Mouse (Mus musculus) gastrocnemius, adult 2 months (tissue): ENCODE data around the gene Fam120a. TPM values are rescaled to one million over a fixed set of nuclear protein-coding genes. Genes with fewer than 3 reads are reported as not detected.
A peak's percentile ranks its signal among the peaks of the same experiment; 100 is the strongest.

Source experiments
- DNase-seq: peaks from one replicate; pipeline ENCODE4 v3.0.0; 2022
- H3K27ac ChIP-seq: fragments of 200-600 bp; 2 replicates; pipeline ENCODE4 v1.8.1; 2022; ENCODE audit warnings: mild to moderate bottlenecking
- H3K4me3 ChIP-seq: fragments of 200-600 bp; 2 replicates; pipeline ENCODE4 v1.8.1; 2022; ENCODE audit warnings: mild to moderate bottlenecking, moderate library complexity
- CTCF ChIP-seq: fragments of 200-600 bp; IDR thresholded peaks from 2 replicates; pipeline ENCODE4 v1.8.1; 2022; ENCODE audit warnings: antibody characterized with exemption, mild to moderate bottlenecking, moderate library complexity
- intact Hi-C: fragments of 180-260 bp; cut with DNase I; formaldehyde crosslinking; loops from one replicate; pipeline ENCODE4 v1.15.1; 2025
- total RNA-seq, 2 experiments: library from RNA; stranded (reverse); gene quantifications; 2 replicates each; pipeline ENCODE4 v1.2.3; 2021

Gene Fam120a
- total RNA-seq, 2 experiments from 2014 or later, result 111 to 119 TPM

- TF ChIP-seq CTCF, result no peak
- Histone ChIP-seq H3K4me3 (no peak overlapping the region), H3K27ac (no peak overlapping the region)
- intact Hi-C loops, result no loop called here
- DNase-seq, result no peak
Measured at GRCm38 (mm10) chr13:48927609-48928008, 40.2 kb downstream of the Fam120a start.

DNA sequence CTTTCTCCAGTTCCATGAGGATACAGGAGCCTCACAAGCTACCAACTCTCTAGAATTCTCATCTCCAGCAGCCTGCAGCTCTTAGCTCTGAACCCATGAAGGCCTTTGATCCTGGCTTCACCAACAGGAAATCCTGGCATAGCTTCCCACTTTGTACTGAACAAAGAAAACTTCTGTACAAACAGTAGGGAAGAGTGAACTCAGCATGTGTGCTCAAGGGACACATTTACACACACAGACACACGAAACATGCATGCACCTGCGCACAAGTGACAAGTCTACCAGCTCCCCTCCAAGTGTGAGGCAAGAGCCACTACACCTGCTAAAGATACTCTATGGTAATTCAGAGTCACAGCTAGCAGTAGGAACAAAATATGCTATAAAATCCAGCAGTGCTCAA is 45.1 kb downstream of the Fam120a start:
- DNase-seq, result no peak
- Histone ChIP-seq H3K4me3 (no peak overlapping the region), H3K27ac (no peak overlapping the region)
- TF ChIP-seq CTCF, result no peak
- intact Hi-C loops, result no loop called here

DNA sequence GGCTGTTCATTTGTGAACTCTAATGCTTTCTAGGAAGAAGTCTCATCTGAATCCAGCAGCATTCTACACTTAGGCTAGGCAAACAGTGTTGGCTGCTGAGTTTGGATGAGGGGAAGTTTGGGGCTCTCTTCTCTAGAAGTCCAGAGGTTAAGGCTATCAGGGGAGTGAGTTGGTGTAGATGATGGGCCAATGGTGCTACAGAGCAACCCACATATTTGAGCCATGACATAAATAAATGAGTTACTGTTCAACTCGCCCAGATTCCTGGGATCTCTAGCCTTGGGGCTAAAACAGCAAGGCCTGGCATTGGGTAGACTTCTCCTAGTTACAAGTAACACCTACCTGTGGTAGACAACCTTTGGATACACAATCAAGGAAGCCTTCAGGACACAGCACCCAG is 46.6 kb downstream of the Fam120a start:
- H3K27ac ChIP-seq, result no peak overlapping the region
- no peak for TF ChIP-seq CTCF
- H3K4me3 ChIP-seq, result no peak overlapping the region
- intact Hi-C loops, result no loop called here
- DNase-seq, result no peak

- Histone ChIP-seq H3K4me3 (no peak overlapping the region), H3K27ac (no peak overlapping the region)
- DNase-seq, result no peak
- intact Hi-C loops, result loop anchor here (5.0 kb wide), 1 partner anchor 77 kb away; no protein-coding TSS in a partner anchor
- TF ChIP-seq CTCF, result no peak
Measured at GRCm38 (mm10) chr13:48919756-48920415, 47.9 kb downstream of the Fam120a start.

DNA sequence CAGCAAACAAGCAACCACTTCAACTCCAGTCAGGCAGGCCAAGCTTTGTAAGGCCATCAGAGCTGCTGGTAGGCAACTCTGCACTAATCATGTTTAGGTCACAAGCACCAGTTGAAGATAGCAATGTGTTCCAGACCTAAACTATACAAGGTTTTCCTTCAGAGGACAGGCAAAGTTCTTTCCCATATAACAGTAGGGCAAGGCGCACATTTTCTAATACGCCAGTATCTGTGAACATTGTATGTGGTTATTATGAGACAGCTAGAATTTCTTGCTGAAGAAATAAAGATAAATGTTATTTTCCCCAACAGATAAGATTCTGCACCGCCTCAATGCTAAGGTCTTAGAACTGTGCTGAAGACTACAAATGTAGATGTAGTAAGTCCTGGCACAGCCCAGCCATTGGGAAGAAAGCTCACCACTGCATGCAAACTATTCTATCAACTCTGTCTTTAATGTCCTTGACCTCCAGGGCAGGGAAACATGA is 50.7 kb downstream of the Fam120a start:
- TF ChIP-seq CTCF, result no peak
- no peak for DNase-seq
- intact Hi-C loops, result loop anchor here (5.0 kb wide), 1 partner anchor 80 kb away; no protein-coding TSS in a partner anchor
- Histone ChIP-seq H3K4me3 (no peak overlapping the region), H3K27ac (no peak overlapping the region)

DNA sequence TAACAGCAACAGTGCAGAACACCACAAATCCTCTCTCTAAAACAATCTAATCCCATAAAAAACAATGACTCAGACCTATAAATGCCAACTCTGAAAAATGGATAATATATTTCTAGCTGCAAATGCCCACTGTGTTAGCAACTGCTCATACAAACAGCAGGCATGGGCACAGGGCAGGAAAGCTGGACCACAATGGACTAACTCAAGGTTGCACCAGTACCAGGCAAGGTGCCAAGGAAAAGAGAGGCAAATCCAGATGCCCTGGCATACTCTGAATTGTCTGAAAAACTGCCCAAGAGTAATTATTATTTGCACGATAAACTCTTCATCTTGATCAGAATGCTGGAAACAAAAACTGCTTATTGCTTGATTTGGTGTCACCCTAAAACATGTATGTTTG is 54.1 kb downstream of the Fam120a start:
- no peak for DNase-seq
- no peak overlapping the region for H3K27ac ChIP-seq
- no peak for TF ChIP-seq CTCF
- intact Hi-C loops, result no loop called here
- no peak overlapping the region for H3K4me3 ChIP-seq

GRCm38 (mm10) chr13:48913141-48913540 is 54.7 kb downstream of the Fam120a start:
- DNase-seq, result no peak
- no peak overlapping the region for H3K4me3 ChIP-seq
- H3K27ac ChIP-seq, result no peak overlapping the region
- intact Hi-C loops, result no loop called here
- no peak for TF ChIP-seq CTCF

- H3K4me3 ChIP-seq, result no peak overlapping the region
- intact Hi-C loops, result no loop called here
Measured at GRCm38 (mm10) chr13:48911426-48911825, 56.4 kb downstream of the Fam120a start.

GRCm38 (mm10) chr13:48905458-48905857 is 62.4 kb downstream of the Fam120a start:
- DNase-seq, result no peak
- no peak overlapping the region for H3K4me3 ChIP-seq
- intact Hi-C loops, result no loop called here
- no peak overlapping the region for H3K27ac ChIP-seq
- no peak for TF ChIP-seq CTCF

More at GRCm38 (mm10) chr13:48911426-48911825, 56.4 kb downstream of the Fam120a start:
- TF ChIP-seq CTCF, result no peak
- no peak overlapping the region for H3K27ac ChIP-seq
- no peak for DNase-seq

GRCm38 (mm10) chr13:48895376-48895775 is 72.4 kb downstream of the Fam120a start:
- Histone ChIP-seq H3K27ac (no peak overlapping the region), H3K4me3 (no peak overlapping the region)
- DNase-seq, result no peak
- intact Hi-C loops, result no loop called here
- TF ChIP-seq CTCF, result no peak

DNA sequence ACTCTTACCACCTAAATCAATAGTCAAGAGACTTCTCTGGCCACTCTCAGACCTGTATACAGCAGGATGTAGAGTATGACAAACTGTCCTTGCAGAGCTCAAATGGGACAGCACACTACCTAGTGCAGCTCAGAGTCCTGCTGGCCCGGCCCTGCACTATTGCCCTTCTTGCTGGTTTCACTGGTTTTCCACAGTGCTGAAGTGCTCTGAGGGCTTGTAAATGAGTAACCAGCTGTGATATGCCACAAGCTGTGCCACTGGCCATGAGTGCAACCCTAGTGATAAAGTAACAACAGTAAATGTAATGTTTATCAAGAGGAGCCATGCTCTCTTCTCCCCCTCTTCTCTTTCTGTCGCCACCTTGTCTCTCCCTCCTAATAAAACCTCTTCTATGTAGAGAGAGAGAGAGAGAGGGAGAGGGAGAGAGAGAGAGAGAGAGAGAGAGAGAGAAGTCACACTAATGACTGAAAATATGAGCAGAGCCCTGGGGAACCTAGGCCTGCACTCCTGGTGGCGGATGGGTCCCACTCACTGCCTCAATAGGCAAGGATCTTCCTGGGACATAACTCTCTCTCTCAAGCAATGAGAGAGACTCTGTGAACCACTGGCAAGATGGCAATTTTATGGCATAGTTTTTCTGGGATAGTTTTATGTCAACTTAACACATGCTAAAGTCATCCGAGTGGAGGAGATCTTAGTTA is 77.4 kb downstream of the Fam120a start:
- intact Hi-C loops, result no loop called here

GRCm38 (mm10) chr13:48878534-48878933 is 89.3 kb downstream of the Fam120a start:
- Histone ChIP-seq H3K27ac (peak overlapping the region; percentile 93), H3K4me3 (peak overlapping the region; percentile 77)
- intact Hi-C loops, result loop anchor here (10.0 kb wide), 1 partner anchor 296 kb away; no protein-coding TSS in a partner anchor
- DNase-seq, result peak; percentile 100
- no peak for TF ChIP-seq CTCF

More for the DNA sequence above, 77.4 kb downstream of the Fam120a start:
- Histone ChIP-seq H3K4me3 (no peak overlapping the region), H3K27ac (no peak overlapping the region)
- no peak for TF ChIP-seq CTCF
- no peak for DNase-seq

- H3K4me3 ChIP-seq, result peak overlapping the region; percentile 77
- no peak for TF ChIP-seq CTCF
- no peak for DNase-seq
- peak overlapping the region; percentile 93 for H3K27ac ChIP-seq
- intact Hi-C loops, result loop anchor here (10.0 kb wide), 1 partner anchor 297 kb away; no protein-coding TSS in a partner anchor
Measured at GRCm38 (mm10) chr13:48877805-48878204, 90.0 kb downstream of the Fam120a start.
